20 mouse cellular contexts compared by ENCODE assay signal in genomic region chr11:18913251-18913650, GRCm38 (mm10).
A peak's percentile ranks its signal among the peaks of the same experiment; 100 is the strongest.
DNase-seq lines count a peak whose midpoint lies in the region; ATAC-seq and TF ChIP-seq lines count a peak whose summit lies in the region.
"Had no signal": no experiment of that assay in that cellular context is flagged by ENCODE, and none has a peak within 500 bp of the region (broad histone marks: within the 10 kb centered on the region; RNA-seq: fewer than 3 reads in every experiment).

No protein-coding gene starts in this region.

- no peaks in the 10 kb centered on the region for H3K9me3 ChIP-seq in forebrain, embryonic 15.5 days
- no peaks in the 10 kb centered on the region for H3K9me3 ChIP-seq in forebrain, postnatal 0 days (ENCODE audit: low read length)
- H3K9me3 ChIP-seq in midbrain, embryonic 10.5 days (replicated peaks): no peaks in the 10 kb centered on the region
- H3K9me3 ChIP-seq in midbrain, embryonic 16.5 days (replicated peaks; ENCODE audit: control insufficient read depth, low read length, poor library complexity, severe bottlenecking): no peaks in the 10 kb centered on the region
- H3K9me3 ChIP-seq: heart, embryonic 10.5 days; intestine, embryonic 15.5 days had no signal

- DNase-seq in forebrain, postnatal 0 days: no peak
- no peak for DNase-seq in midbrain, embryonic 10.5 days (ENCODE audit: low spot score)
- peak; percentile 21 for DNase-seq in ES-CJ7 (ENCODE audit: low read depth, low spot score)
- DNase-seq in brain, embryonic 14.5 days (ENCODE audit: low read depth): peak; percentile 84
- DNase-seq in layer of hippocampus, postnatal 25 days (ENCODE audit: extremely low spot score in 1 of 2, low spot score in 1 of 2): no peak
- no peak for DNase-seq in adrenal gland, adult 18-20 months (ENCODE audit: low spot score in 2 of 2)
- DNase-seq: adrenal gland, adult 8-10 months; B cell, adult 2 months; cerebellum, adult 9-10 months; heart, postnatal 14 days; kidney, adult 9 months; kidney, postnatal 25 days; left cerebral cortex, postnatal 4 days; liver had no signal

- H3K27ac ChIP-seq in forebrain, embryonic 15.5 days (replicated peaks): peak overlapping the region; percentile 6; the same call in 1 of the 2 replicates
- no peak overlapping the region for H3K27ac ChIP-seq in forebrain, postnatal 0 days (ENCODE audit: low read depth, low read length)
- H3K27ac ChIP-seq in midbrain, embryonic 10.5 days (replicated peaks): 0 out of 2 replicates have a peak overlapping the region, but pooled peaks have one; percentile 19
- H3K27ac ChIP-seq in midbrain, embryonic 16.5 days (ENCODE audit: low read length): no peak overlapping the region
- H3K27ac ChIP-seq: heart, embryonic 10.5 days; intestine, embryonic 15.5 days; left cerebral cortex, adult 2 months had no signal

- peaks cover 44% of the 10 kb centered on the region for H3K4me1 ChIP-seq in forebrain, embryonic 15.5 days
- no peaks in the 10 kb centered on the region; the same call in 1 of the 2 replicates for H3K4me1 ChIP-seq in forebrain, postnatal 0 days (ENCODE audit: insufficient read depth)
- peaks cover 50% of the 10 kb centered on the region for H3K4me1 ChIP-seq in midbrain, embryonic 10.5 days
- H3K4me1 ChIP-seq in midbrain, embryonic 16.5 days (ENCODE audit: control insufficient read depth, insufficient read depth, low read length): peaks cover 18% of the 10 kb centered on the region

- H3K4me2 ChIP-seq in forebrain, embryonic 15.5 days (replicated peaks): no peak overlapping the region
- no peak overlapping the region for H3K4me2 ChIP-seq in forebrain, postnatal 0 days (ENCODE audit: low read depth)
- H3K4me2 ChIP-seq in midbrain, embryonic 16.5 days (ENCODE audit: low read length): no peak overlapping the region
- H3K4me2 ChIP-seq: intestine, embryonic 15.5 days had no signal

- no peak overlapping the region for H3K9ac ChIP-seq in forebrain, embryonic 15.5 days (replicated peaks)
- no peak overlapping the region for H3K9ac ChIP-seq in forebrain, postnatal 0 days
- no peak overlapping the region for H3K9ac ChIP-seq in midbrain, embryonic 16.5 days (ENCODE audit: low read depth, low read length)
- H3K9ac ChIP-seq: intestine, embryonic 15.5 days had no signal

- no peak overlapping the region for H3K4me3 ChIP-seq in forebrain, embryonic 15.5 days
- H3K4me3 ChIP-seq in forebrain, postnatal 0 days (ENCODE audit: low read depth, low read length): no peak overlapping the region
- no peak overlapping the region for H3K4me3 ChIP-seq in midbrain, embryonic 10.5 days
- H3K4me3 ChIP-seq in midbrain, embryonic 16.5 days (ENCODE audit: low read depth, low read length): no peak overlapping the region
- H3K4me3 ChIP-seq: heart, embryonic 10.5 days; intestine, embryonic 15.5 days; left cerebral cortex, adult 2 months had no signal

- WGBS in forebrain, embryonic 15.5 days: 27% methylated on average over 1 of the region's 1 CpGs
- 17% methylated on average over 1 of the region's 1 CpGs for WGBS in forebrain, postnatal 0 days
- 75% methylated on average over 1 of the region's 1 CpGs for WGBS in midbrain, embryonic 10.5 days
- 32% methylated on average over 1 of the region's 1 CpGs for WGBS in midbrain, embryonic 16.5 days

- H3K27me3 ChIP-seq in forebrain, embryonic 15.5 days: no peaks in the 10 kb centered on the region
- no peaks in the 10 kb centered on the region for H3K27me3 ChIP-seq in forebrain, postnatal 0 days (ENCODE audit: insufficient read depth, low read length)
- no peaks in the 10 kb centered on the region for H3K27me3 ChIP-seq in midbrain, embryonic 10.5 days (ENCODE audit: low read depth, poor library complexity, severe bottlenecking)
- no peaks in the 10 kb centered on the region for H3K27me3 ChIP-seq in midbrain, embryonic 16.5 days (ENCODE audit: control insufficient read depth, insufficient read depth, low read depth, low read length)
- H3K27me3 ChIP-seq: intestine, embryonic 15.5 days had no signal

- TF ChIP-seq POLR2A in brain, embryonic 14.5 days (IDR thresholded peaks at IDR 0.05; ENCODE audit: borderline replicate concordance, extremely low read depth, insufficient read depth, insufficient read length, poor library complexity, severe bottlenecking): no peak

- no peaks in the 10 kb centered on the region for H3K36me3 ChIP-seq in forebrain, embryonic 15.5 days
- H3K36me3 ChIP-seq in forebrain, postnatal 0 days (ENCODE audit: insufficient read depth): no peaks in the 10 kb centered on the region
- no peaks in the 10 kb centered on the region for H3K36me3 ChIP-seq in midbrain, embryonic 10.5 days
- H3K36me3 ChIP-seq in midbrain, embryonic 16.5 days (ENCODE audit: control insufficient read depth, insufficient read depth, low read length): no peaks in the 10 kb centered on the region
- H3K36me3 ChIP-seq: heart, embryonic 10.5 days; intestine, embryonic 15.5 days had no signal

- no peak for TF ChIP-seq CTCF in forebrain, postnatal 0 days (IDR thresholded peaks at IDR 0.05; ENCODE audit: low read depth)
- no peak for TF ChIP-seq CTCF in brain, embryonic 14.5 days (IDR thresholded peaks at IDR 0.05; ENCODE audit: borderline replicate concordance, extremely low read depth, insufficient read depth, insufficient read length)

- no peak for ATAC-seq in forebrain, embryonic 15.5 days (replicated peaks)
- ATAC-seq in forebrain, postnatal 0 days: no peak
- ATAC-seq in midbrain, embryonic 16.5 days: no peak
- ATAC-seq: lung, postnatal 0 days had no signal

Comparison
In these comparisons a context has a peak if more than half of its experiments do, and no peak if none do; other contexts are left out.
1. H3K27ac ChIP-seq: peak in forebrain, embryonic 15.5 days (single experiment) and midbrain, embryonic 10.5 days (single experiment); none in forebrain, postnatal 0 days (single experiment) and midbrain, embryonic 16.5 days (single experiment).
2. DNase-seq: peak in ES-CJ7 (single experiment) and brain, embryonic 14.5 days (single experiment); none in forebrain, postnatal 0 days (single experiment), midbrain, embryonic 10.5 days (single experiment), layer of hippocampus, postnatal 25 days (0 of 2) and adrenal gland, adult 18-20 months (0 of 2).